Mouse (Mus musculus) E14TG2a.4 (cell line): ENCODE results near the gene Fhad1.

Source experiments
- CTCF ChIP-seq: conservative IDR thresholded peaks from 2 replicates; pipeline ENCODE4 v1.5.1; 2014; ENCODE audit warnings: low read length
- NANOG ChIP-seq: IDR thresholded peaks from 2 replicates; pipeline ENCODE4 v1.6.1; 2014; ENCODE audit warnings: borderline replicate concordance, low read length, mixed read lengths

DNA sequence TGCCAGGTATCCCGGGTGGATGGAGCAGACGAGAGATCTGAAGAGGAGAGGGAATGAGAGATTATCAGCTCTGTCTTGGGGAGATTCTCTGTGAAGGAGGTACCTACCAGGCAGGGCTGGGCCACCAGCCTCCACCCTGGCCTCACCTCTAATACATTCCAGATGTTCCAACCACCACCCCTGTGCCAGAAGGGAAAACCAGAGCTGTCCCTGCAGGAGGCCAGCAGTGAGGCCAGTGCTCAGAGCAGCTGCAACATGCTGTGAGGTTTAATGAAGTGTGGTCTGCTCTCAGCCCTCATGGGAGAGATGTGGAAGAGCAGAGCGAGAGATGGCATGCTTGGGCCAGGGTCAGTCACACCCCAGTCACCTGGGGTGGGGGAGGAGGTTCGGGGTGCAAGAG lies 23.0 kb upstream of the Fhad1 start:
- TF ChIP-seq CTCF (no peak), NANOG (no peak)
